Mouse (Mus musculus) E14TG2a.4 (cell line): ENCODE data around the gene Ppp4r3b.

Experiments
- H3K27me3 ChIP-seq: 2 replicates; pipeline ENCODE4 v1.6.1; 2014; ENCODE audit warnings: low read length, control low read depth; ENCODE audit not compliant: insufficient read depth
- H3K36me3 ChIP-seq: 2 replicates; pipeline ENCODE4 v1.6.1; 2014; ENCODE audit warnings: low read length, control low read depth; ENCODE audit not compliant: insufficient read depth
- H3K4me1 ChIP-seq: replicated peaks from 2 replicates; pipeline ENCODE4 v1.6.1; 2014; ENCODE audit warnings: low read depth, low read length, control low read depth
- H3K4me3 ChIP-seq: replicated peaks from 2 replicates; pipeline ENCODE4 v1.5.1; 2014; ENCODE audit warnings: mild to moderate bottlenecking, low read length
- H3K9me3 ChIP-seq: 2 replicates; pipeline ENCODE4 v1.6.1; 2014; ENCODE audit warnings: low read length, control low read depth
- CTCF ChIP-seq: conservative IDR thresholded peaks from 2 replicates; pipeline ENCODE4 v1.5.1; 2014; ENCODE audit warnings: low read length
- NANOG ChIP-seq: IDR thresholded peaks from 2 replicates; pipeline ENCODE4 v1.6.1; 2014; ENCODE audit warnings: borderline replicate concordance, low read length, mixed read lengths
- POU5F1 ChIP-seq: IDR thresholded peaks from 2 replicates; pipeline ENCODE4 v1.6.1; 2014; ENCODE audit warnings: low read length, borderline replicate concordance

The Ppp4r3b gene

DNA sequence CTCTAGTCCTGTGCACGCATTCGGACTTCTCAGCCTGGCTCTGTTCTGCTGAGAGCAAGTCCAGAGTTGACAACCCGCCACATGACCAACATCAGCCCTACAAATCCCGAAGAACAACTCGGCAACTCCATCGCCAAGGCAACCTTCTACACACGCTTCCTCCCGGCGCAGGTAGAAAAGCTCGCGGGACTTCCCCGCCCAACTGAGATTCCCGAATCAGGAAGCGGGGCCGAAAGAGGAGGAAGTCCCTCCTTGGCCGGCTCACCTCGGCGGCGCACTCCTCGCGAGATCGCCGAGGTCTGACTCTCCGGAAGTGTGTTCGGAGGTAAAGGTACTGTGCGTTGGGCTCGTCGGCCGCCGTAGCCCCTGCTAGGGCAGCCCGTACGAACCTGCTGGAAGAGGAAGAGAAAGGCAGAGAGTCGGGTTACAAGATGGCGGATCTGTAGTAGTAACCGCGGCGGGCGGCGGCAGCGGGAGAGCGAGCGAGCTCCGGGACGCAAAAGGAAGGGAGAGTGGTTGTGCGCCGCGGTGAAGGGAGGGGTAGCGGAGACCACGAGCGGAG, at the start of gene Ppp4r3b:
Ppp4r3b (plus strand) TSS at position 328 of the 562 bp plus-strand sequence.
- H3K9me3 ChIP-seq, result peaks cover 26% of the 10 kb centered on the region
- TF ChIP-seq POU5F1, result no peak
- no peak for TF ChIP-seq NANOG
- TF ChIP-seq CTCF, result no peak
- H3K4me3 ChIP-seq, result peak within 1 kb of the TSS; percentile 100
- H3K27me3 ChIP-seq, result no peaks in the 10 kb centered on the region
- peaks cover 22% of the 10 kb centered on the region for H3K4me1 ChIP-seq
- H3K36me3 ChIP-seq, result peaks cover 12% of the 10 kb centered on the region

DNA sequence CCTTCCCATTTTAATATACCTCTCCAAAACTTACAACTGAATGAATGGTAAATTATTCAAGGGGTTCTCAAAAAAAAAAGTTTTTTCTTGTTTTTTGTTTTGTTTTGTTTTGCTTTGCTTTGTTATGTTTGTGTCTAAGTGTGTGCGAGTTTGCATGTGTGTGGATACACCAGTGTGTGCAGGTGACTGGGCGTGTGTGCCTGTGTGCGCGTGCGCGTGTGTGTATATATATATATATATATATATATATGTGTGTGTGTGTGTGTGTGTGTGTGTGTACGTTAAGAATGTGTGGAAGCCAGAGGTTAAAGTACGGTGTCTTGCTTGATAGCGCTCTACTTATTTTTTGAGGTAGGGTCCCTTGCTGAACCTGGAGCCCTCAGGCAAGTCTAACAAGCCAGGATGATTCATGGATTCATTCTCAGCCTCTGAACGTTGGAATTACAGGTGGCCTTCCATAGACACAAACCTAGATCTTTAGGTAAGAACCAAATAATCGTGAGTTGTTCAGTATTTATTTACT, 42.8 kb upstream of the Ppp4r3b start:
- H3K9me3 ChIP-seq, result peaks cover 7% of the 10 kb centered on the region; the same call in 1 of the 2 replicates
- no peaks in the 10 kb centered on the region for H3K27me3 ChIP-seq
- peaks cover 3% of the 10 kb centered on the region for H3K4me1 ChIP-seq
- H3K36me3 ChIP-seq, result peaks cover 25% of the 10 kb centered on the region
- peak overlapping the region; percentile 92 for H3K4me3 ChIP-seq
- TF ChIP-seq CTCF (no peak), NANOG (no peak), POU5F1 (no peak)

DNA sequence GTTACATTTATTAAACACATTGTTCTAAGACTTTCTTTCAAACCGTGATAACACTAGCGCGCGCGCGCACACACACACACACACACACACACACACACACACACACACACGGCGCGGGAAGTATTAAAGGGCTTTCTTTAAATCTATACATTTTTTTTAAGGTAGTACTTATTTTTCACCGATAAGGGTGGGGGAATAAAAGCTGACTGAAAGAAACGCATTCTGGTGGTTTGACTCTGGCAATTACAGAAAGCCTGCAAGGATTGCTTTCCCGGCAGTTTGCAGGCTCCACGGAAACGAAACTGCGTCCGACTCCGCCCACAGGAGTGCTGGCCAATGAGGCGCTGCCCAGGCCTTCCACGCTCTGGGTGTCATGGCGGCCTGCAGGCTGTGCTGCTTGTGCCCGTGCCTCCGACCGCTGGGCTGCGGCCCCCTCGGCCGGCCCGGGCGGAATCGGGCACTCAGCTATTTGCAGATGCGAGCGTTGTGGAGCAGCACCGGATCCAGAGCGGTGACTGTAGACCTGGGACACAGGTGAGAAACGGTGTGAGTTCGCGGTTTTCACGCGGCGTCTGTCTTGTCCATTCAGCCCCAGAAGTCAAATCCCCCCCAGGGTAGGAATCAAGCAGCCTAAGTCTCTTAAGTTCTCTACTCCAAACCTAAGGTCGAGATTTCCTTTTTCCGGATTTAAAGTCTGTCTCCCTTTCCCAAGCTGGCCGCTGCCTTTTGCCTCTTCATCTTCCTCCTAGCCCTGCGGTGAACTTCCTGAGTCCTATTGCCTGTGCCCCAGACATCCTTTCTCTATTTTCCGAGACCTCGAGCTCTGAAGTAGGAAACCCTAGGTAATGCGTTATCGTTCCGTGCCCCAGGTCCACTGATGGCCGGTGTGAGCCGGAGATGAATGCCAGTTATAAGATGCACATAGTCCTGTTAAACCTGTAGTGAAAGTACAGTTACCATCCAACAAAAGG, 42.0 kb upstream of the Ppp4r3b start, which contains the start of gene Pnpt1:
Pnpt1 (plus strand) TSS at position 360 of the 971 bp plus-strand sequence.
- peak within 1 kb of the TSS; percentile 92 for H3K4me3 ChIP-seq
- TF ChIP-seq NANOG (no peak), CTCF (no peak), POU5F1 (no peak)
- H3K27me3 ChIP-seq, result no peaks in the 10 kb centered on the region

DNA sequence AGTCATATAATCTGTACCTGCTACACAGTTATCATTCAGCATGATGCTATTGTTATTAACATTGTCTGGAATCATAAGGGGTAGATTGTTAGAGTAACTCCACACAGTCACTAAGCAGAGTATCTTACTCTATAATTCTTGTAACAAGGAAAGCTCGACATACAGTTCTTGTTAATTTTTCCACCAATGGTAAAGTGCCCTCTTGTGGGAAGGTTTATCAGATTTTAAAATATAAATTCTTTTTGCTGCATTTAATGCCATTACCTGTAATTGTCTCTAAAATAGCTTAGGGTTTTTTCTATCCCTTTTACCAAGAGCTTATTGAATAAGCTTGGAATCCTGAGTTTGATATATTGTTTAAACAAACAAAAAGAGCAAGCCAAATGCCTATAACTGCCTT, 32.0 kb upstream of the Ppp4r3b start:
- TF ChIP-seq NANOG, result no peak
- TF ChIP-seq CTCF, result no peak
- no peak for TF ChIP-seq POU5F1
- Histone ChIP-seq H3K4me3 (no peak overlapping the region), H3K27me3 (no peaks in the 10 kb centered on the region), H3K36me3 (peaks cover 74% of the 10 kb centered on the region), H3K9me3 (no peaks in the 10 kb centered on the region), H3K4me1 (peaks cover 2% of the 10 kb centered on the region; the same call in 1 of the 2 replicates)

More for the DNA sequence above, 42.0 kb upstream of the Ppp4r3b start, which contains the start of gene Pnpt1:
- H3K9me3 ChIP-seq, result peaks cover 7% of the 10 kb centered on the region; the same call in 1 of the 2 replicates
- peaks cover 29% of the 10 kb centered on the region for H3K36me3 ChIP-seq
- H3K4me1 ChIP-seq, result peaks cover 5% of the 10 kb centered on the region

DNA sequence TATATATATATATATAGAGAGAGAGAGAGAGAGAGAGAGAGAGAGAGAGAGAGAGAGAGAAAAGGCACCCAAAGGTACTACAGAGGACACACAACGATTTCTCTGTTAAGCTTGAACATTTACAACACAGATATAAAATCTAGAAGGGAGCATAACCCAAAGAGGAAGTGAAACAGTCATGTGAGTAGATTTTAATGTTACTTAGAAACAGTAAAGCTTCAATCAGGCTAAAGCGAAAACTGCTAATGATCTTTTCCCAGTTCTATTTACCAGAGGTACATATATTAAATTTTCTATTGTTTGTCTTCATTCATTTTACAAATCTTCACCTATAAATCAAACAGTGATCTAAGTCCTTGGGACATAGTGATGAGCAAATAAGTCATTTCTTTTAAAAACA, 23.8 kb upstream of the Ppp4r3b start:
- H3K27me3 ChIP-seq, result no peaks in the 10 kb centered on the region
- no peaks in the 10 kb centered on the region for H3K4me1 ChIP-seq
- H3K9me3 ChIP-seq, result no peaks in the 10 kb centered on the region
- H3K36me3 ChIP-seq, result peaks cover 74% of the 10 kb centered on the region
- no peak overlapping the region for H3K4me3 ChIP-seq
- TF ChIP-seq POU5F1 (no peak), NANOG (no peak), CTCF (no peak)

DNA sequence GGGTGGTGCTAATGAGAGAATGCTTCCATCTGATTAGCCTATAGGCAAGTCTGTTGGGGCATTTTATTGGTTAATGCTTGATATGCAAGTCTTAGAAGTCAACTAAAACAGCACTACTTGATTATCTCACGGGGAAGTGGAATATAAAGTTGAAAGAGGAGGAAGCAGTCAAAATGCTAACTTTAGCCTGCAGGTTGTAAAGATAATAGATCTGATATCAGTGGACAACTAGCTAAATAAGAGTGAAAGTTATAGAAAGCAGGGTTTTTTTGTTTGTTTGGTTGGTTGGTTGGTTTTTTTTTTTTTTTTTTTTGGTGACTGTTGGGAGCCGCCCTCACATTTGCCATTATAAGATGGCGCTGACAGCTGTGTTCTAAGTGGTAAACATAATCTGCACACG, 9.1 kb upstream of the Ppp4r3b start:
- peaks cover 38% of the 10 kb centered on the region for H3K9me3 ChIP-seq
- H3K36me3 ChIP-seq, result peaks cover 51% of the 10 kb centered on the region
- no peaks in the 10 kb centered on the region for H3K4me1 ChIP-seq
- H3K4me3 ChIP-seq, result no peak overlapping the region
- TF ChIP-seq NANOG (no peak), CTCF (no peak), POU5F1 (no peak)
- H3K27me3 ChIP-seq, result no peaks in the 10 kb centered on the region

DNA sequence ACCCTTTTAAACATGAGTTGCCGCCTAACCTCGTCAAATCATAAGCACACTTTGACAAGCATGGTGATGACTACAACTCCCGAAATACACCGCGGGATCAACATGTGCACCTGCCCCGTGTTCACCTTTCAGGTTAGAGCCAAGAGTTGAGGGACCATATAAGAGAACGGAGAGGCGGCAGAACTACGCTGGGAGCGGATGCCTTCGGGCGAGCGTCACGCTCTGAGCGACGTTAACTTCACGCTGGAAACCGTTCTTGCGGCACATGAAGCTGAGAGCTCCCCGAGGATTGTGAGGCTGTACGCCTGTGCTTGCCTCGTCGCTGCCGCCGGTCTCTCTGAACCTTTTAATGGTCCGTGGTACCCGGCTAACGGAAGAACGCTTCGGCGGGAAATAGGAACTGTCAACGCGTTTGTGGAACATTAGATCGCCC, 715 bp upstream of the Ppp4r3b start:
- Histone ChIP-seq H3K27me3 (no peaks in the 10 kb centered on the region), H3K9me3 (peaks cover 33% of the 10 kb centered on the region), H3K4me3 (peak overlapping the region; percentile 100), H3K36me3 (peaks cover 16% of the 10 kb centered on the region), H3K4me1 (peaks cover 22% of the 10 kb centered on the region)
- no peak for TF ChIP-seq NANOG
- TF ChIP-seq POU5F1, result no peak
- TF ChIP-seq CTCF, result no peak

DNA sequence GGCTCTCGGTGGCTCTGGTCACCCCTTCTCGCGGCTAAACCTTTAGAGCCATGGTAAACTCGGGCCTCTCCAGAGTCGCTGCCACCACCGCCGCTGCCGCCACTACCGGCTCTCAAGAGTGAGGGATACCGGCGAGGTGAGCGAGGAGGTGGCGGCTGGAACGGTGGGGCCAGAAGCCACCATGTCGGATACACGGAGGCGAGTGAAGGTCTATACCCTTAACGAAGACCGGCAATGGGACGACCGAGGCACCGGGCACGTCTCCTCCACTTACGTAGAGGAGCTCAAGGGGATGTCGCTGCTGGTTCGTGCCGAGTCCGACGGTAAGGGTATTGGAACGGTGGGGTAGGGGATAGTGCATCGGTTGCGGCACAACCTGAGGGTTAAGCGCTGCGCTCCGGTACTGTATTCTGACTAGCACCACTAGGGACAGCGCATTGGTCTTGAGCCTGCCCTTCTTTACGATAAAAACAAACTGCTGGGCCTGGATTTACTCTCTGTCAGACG, 488 bp downstream of the Ppp4r3b start:
- Histone ChIP-seq H3K9me3 (peaks cover 23% of the 10 kb centered on the region), H3K27me3 (no peaks in the 10 kb centered on the region), H3K4me1 (peaks cover 22% of the 10 kb centered on the region), H3K4me3 (peak overlapping the region; percentile 100), H3K36me3 (peaks cover 11% of the 10 kb centered on the region)
- TF ChIP-seq CTCF, result peak; percentile 21; the same call in 1 of the 2 replicates
- TF ChIP-seq NANOG, result no peak
